Mouse (Mus musculus) lung, postnatal 0 days (tissue): ENCODE results near the gene Gm11549. TPM values are rescaled to one million over a fixed set of nuclear protein-coding genes. Genes with fewer than 3 reads are reported as not detected.

ENCODE experiments used
- ATAC-seq: fragments of 200-750 bp; cut with Nextera tagmentation; 2 replicates; pipeline ENCODE4 v1.8.0; 2017; ENCODE audit warnings: moderate library complexity
- DNase-seq: peaks from one replicate; pipeline ENCODE4 v3.0.0-alpha.2; 2016; ENCODE audit warnings: low spot score
- H3K27ac ChIP-seq: fragments of 300-500 bp; sonication (generic); 2 replicates; pipeline ENCODE4 v1.5.1; 2014; ENCODE audit warnings: antibody characterized with exemption, mild to moderate bottlenecking, low read length, mixed read lengths
- H3K27me3 ChIP-seq: fragments of 300-500 bp; sonication (generic); replicated peaks from 2 replicates; pipeline ENCODE4 v1.6.1; 2014; ENCODE audit warnings: low read length, mixed read lengths; ENCODE audit not compliant: insufficient read depth
- H3K36me3 ChIP-seq: fragments of 300-500 bp; sonication (generic); 2 replicates; pipeline ENCODE4 v1.6.1; 2014; ENCODE audit warnings: low read length, mixed read lengths; ENCODE audit not compliant: insufficient read depth
- H3K4me1 ChIP-seq: fragments of 300-500 bp; sonication (generic); 2 replicates; pipeline ENCODE4 v1.6.1; 2014; ENCODE audit warnings: antibody characterized with exemption, low read depth, low read length, mixed read lengths; ENCODE audit not compliant: insufficient read depth
- H3K4me2 ChIP-seq: fragments of 300-500 bp; sonication (generic); replicated peaks from 2 replicates; pipeline ENCODE4 v1.6.1; 2014; ENCODE audit warnings: low read depth, mild to moderate bottlenecking, low read length, moderate library complexity, mixed read lengths
- H3K4me3 ChIP-seq: fragments of 300-500 bp; sonication (generic); 2 replicates; pipeline ENCODE4 v1.5.1; 2014; ENCODE audit warnings: low read depth, low read length
- H3K9ac ChIP-seq: fragments of 300-500 bp; sonication (generic); replicated peaks from 2 replicates; pipeline ENCODE4 v1.6.1; 2014; ENCODE audit warnings: low read depth, mild to moderate bottlenecking
- H3K9me3 ChIP-seq: fragments of 300-500 bp; sonication (generic); 2 replicates; pipeline ENCODE4 v1.6.1; 2016; ENCODE audit warnings: low read length, mixed read lengths
- CTCF ChIP-seq: IDR thresholded peaks from 2 replicates; pipeline ENCODE4 v1.5.1; 2016; ENCODE audit warnings: antibody characterized with exemption, mild to moderate bottlenecking
- EP300 ChIP-seq: IDR thresholded peaks from 2 replicates; pipeline ENCODE4 v1.6.1; 2016; ENCODE audit warnings: antibody characterized with exemption, mild to moderate bottlenecking, control low read depth
- whole genome bisulfite sequencing: fragments of 180-500 bp; shearing (Covaris S2); extraction: QIAGEN DNeasy Blood & Tissue Kit; methylation state at CpG from one replicate; pipeline ENCODE4 v1.1.7; 2014; 5-methylcytosine and 5-hydroxymethylcytosine counted together
- polyA plus RNA-seq: library from polyadenylated mRNA; unstranded; fragments of >200 nt; fragmentation: Nextera tagmentation; extraction: Ambion mirVana; gene quantifications from 2 replicates; pipeline ENCODE4 v1.2.1, GENCODE M21; 2015

The Gm11549 gene
- polyA plus RNA-seq, 1 experiment from 2014 or later: not detected

DNA sequence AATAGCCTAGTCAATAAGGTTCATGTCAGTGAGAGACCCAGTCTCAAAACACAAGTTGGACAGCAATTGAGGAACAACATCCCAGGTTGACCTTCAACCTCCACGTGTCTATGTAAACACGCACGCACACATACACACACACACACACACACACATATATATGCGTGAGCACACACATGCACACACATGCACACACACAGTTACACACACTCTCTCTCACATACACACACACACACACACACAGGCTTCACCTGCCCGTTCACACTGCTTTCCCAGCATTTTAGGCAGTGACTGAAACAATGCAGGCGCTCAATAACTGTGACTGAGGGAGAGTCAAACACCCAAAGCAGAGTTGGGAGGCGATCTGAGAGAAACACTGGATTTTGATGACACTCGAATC lies 16.3 kb downstream of the Gm11549 start:
- no peak for DNase-seq
- 76% methylated on average over 8 of the region's 8 CpGs for WGBS
- H3K4me3 ChIP-seq: no peak overlapping the region

DNA sequence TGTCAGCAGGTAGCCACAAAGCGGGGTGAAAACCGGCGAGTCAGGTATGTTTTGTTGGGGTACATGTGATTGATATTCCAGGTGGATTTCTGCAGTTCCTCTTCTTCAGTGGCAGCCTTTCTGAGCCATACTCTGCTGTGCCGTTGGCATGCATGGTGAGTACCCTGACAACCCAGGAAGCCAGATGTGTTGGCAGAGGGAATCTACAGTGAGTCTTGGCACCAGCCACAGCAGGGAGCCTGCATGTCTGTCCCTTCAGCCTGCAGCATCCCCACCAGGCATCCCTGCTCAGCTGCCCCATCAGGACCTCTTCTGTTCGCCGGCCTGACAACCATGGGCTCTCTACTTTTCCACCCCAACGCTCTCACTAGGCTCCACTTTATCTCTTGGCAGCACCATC lies 20.1 kb downstream of the Gm11549 start:
- Histone ChIP-seq H3K4me1 (no peaks in the 10 kb centered on the region), H3K4me3 (no peak overlapping the region), H3K9me3 (no peaks in the 10 kb centered on the region), H3K4me2 (no peak overlapping the region), H3K9ac (no peak overlapping the region), H3K27me3 (no peaks in the 10 kb centered on the region), H3K36me3 (no peaks in the 10 kb centered on the region), H3K27ac (no peak overlapping the region)
- DNase-seq (no peak), ATAC-seq (no peak)
- TF ChIP-seq EP300 (no peak), CTCF (no peak)
- WGBS: 68% methylated on average over 7 of the region's 7 CpGs

More for the DNA sequence above, 16.3 kb downstream of the Gm11549 start:
- ATAC-seq: no peak
- Histone ChIP-seq H3K27ac (no peak overlapping the region), H3K27me3 (no peaks in the 10 kb centered on the region), H3K36me3 (no peaks in the 10 kb centered on the region), H3K4me2 (no peak overlapping the region), H3K9me3 (no peaks in the 10 kb centered on the region), H3K4me1 (no peaks in the 10 kb centered on the region), H3K9ac (no peak overlapping the region)
- TF ChIP-seq EP300 (no peak), CTCF (no peak)

DNA sequence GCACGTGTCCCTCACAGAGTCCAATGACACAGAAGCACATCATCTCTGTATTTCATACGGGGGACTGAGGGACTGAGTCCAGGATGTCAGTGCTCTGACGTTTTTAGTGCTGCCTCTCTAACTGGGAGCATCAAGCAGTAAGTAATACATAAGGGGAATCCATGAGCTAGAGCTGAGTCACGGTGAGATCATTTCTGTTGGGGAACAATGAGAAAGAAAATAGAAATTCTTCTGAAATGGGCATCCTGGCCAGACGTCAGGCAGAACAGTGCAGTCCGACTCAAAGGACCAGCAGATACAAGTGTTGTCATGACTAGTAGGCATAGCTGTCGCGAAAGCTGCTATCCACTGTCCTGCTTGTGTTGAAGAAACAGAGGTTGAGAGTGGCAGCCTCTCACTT lies 20.6 kb downstream of the Gm11549 start:
- WGBS: 76% methylated on average over 8 of the region's 8 CpGs
- Histone ChIP-seq H3K9me3 (no peaks in the 10 kb centered on the region), H3K27me3 (no peaks in the 10 kb centered on the region), H3K9ac (no peak overlapping the region), H3K36me3 (no peaks in the 10 kb centered on the region), H3K4me1 (no peaks in the 10 kb centered on the region), H3K27ac (no peak overlapping the region), H3K4me2 (no peak overlapping the region), H3K4me3 (no peak overlapping the region)
- DNase-seq (no peak), ATAC-seq (no peak)
- TF ChIP-seq EP300 (no peak), CTCF (no peak)

GRCm38 (mm10) chr3:36499418-36499817 lies 22.2 kb downstream of the Gm11549 start:
- Histone ChIP-seq H3K9me3 (no peaks in the 10 kb centered on the region), H3K27me3 (no peaks in the 10 kb centered on the region), H3K4me3 (no peak overlapping the region), H3K9ac (no peak overlapping the region), H3K36me3 (no peaks in the 10 kb centered on the region), H3K27ac (no peak overlapping the region), H3K4me2 (no peak overlapping the region), H3K4me1 (no peaks in the 10 kb centered on the region)
- no peak for ATAC-seq
- TF ChIP-seq EP300: no peak
- TF ChIP-seq CTCF: no peak
- DNase-seq: no peak
- 83% methylated on average over 7 of the region's 7 CpGs for WGBS

GRCm38 (mm10) chr3:36498224-36498623 lies 23.4 kb downstream of the Gm11549 start:
- Histone ChIP-seq H3K9me3 (no peaks in the 10 kb centered on the region), H3K27ac (no peak overlapping the region), H3K9ac (no peak overlapping the region), H3K4me3 (no peak overlapping the region), H3K36me3 (no peaks in the 10 kb centered on the region), H3K4me1 (no peaks in the 10 kb centered on the region), H3K4me2 (no peak overlapping the region), H3K27me3 (no peaks in the 10 kb centered on the region)
- DNase-seq: no peak
- no peak for ATAC-seq
- no peak for TF ChIP-seq EP300
- no peak for TF ChIP-seq CTCF
- 77% methylated on average over 6 of the region's 6 CpGs for WGBS

DNA sequence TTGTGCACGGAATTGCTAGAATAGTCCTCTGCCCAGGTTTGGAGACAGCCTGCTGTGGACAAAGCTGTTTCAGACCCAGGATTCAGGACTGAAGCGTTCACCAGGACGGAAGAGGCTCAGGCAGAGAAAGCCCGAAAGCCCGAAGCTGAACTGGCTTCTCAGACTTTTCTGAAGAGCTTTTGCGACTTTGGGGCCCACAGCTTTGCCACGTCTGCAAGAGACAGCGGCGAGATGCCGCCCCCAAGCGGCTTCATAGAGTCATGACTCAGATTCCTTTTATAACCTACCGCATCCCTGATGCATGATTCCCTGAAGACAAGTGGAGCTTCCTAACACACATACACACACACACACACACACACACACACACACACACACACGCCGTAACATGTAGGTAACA lies 24.9 kb downstream of the Gm11549 start:
- no peak overlapping the region for H3K4me2 ChIP-seq

GRCm38 (mm10) chr3:36496273-36496672 lies 25.3 kb downstream of the Gm11549 start:
- 82% methylated on average over 9 of the region's 9 CpGs for WGBS
- Histone ChIP-seq H3K27ac (no peak overlapping the region), H3K4me3 (no peak overlapping the region), H3K36me3 (no peaks in the 10 kb centered on the region), H3K4me1 (no peaks in the 10 kb centered on the region), H3K4me2 (no peak overlapping the region), H3K9ac (no peak overlapping the region), H3K9me3 (no peaks in the 10 kb centered on the region), H3K27me3 (no peaks in the 10 kb centered on the region)
- no peak for ATAC-seq
- no peak for DNase-seq
- TF ChIP-seq EP300 (no peak), CTCF (no peak)

More for the DNA sequence above, 24.9 kb downstream of the Gm11549 start:
- TF ChIP-seq EP300 (no peak), CTCF (peak; percentile 84)
- H3K9me3 ChIP-seq: no peaks in the 10 kb centered on the region
- H3K27ac ChIP-seq: no peak overlapping the region
- no peak overlapping the region for H3K4me3 ChIP-seq
- DNase-seq (peak; percentile 90), ATAC-seq (peak; percentile 64)
- no peaks in the 10 kb centered on the region for H3K27me3 ChIP-seq
- H3K36me3 ChIP-seq: no peaks in the 10 kb centered on the region
- no peaks in the 10 kb centered on the region for H3K4me1 ChIP-seq
- H3K9ac ChIP-seq: no peak overlapping the region
- 13% methylated on average over 14 of the region's 14 CpGs for WGBS
